Mouse (Mus musculus): ENCODE measurements around the gene Ppp6r3.

- TF ChIP-seq CTCF (IDR thresholded peaks at IDR 0.05; ENCODE audit: control insufficient read depth, insufficient read depth, insufficient replicate concordance, low read depth, low read length) (no peak), POLR2A (IDR thresholded peaks at IDR 0.05; ENCODE audit: control insufficient read depth, low read depth, low read length) (no peak)
Measured at GRCm38 (mm10) chr19:3544995-3545394, 30.6 kb downstream of the Ppp6r3 start.

Measured in testis, adult 2 months (tissue).